8 mouse cellular contexts compared by ENCODE assay signal in the genomic region with DNA sequence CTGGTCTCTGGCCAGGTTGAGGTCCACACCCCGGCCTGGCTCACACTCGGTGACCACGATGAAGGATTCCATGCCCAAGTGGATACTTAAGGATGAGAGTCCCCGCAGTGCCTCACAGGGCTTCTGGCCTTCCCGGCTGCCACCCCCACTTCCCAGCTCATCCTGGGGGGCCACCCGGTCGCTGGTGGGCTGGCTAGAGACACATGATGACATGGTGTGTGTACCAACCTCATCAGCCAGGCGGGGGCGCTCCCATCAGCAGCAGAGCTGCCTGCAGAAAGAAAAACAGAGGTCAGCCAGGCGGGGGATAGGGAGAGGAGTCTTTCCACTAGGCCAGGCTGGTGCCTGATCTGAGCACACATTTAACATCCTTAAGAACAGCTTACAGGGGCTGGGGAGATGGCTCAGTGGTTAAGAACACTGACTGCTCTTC. TPM values are rescaled to one million over a fixed set of nuclear protein-coding genes. Genes with fewer than 3 reads are reported as not detected.
A peak's percentile ranks its signal among the peaks of the same experiment; 100 is the strongest.
DNase-seq lines count a peak whose midpoint lies in the region; ATAC-seq lines count a peak whose summit lies in the region.

No protein-coding gene starts in this region.

- H3K9me3 ChIP-seq in forebrain, embryonic 15.5 days: no peaks in the 10 kb centered on the region

- H3K9ac ChIP-seq in forebrain, embryonic 15.5 days (replicated peaks): no peak overlapping the region

- peaks cover 15% of the 10 kb centered on the region for H3K36me3 ChIP-seq in forebrain, embryonic 15.5 days

- no peak overlapping the region for H3K4me2 ChIP-seq in forebrain, embryonic 15.5 days (replicated peaks)

- H3K4me1 ChIP-seq in forebrain, embryonic 15.5 days: no peaks in the 10 kb centered on the region

- H3K4me3 ChIP-seq in forebrain, embryonic 15.5 days: no peak overlapping the region

- no peaks in the 10 kb centered on the region for H3K27me3 ChIP-seq in forebrain, embryonic 15.5 days

- DNase-seq in layer of hippocampus, postnatal 10 days (ENCODE audit: low spot score in 2 of 2): peak; percentile 56 to 63
- no peak for DNase-seq in layer of hippocampus, postnatal 36 days
- DNase-seq in ZHBTc4 (ENCODE audit: low read depth, low spot score): peak; percentile 82
- DNase-seq in cerebellum, postnatal 36 days: peak; percentile 70 to 81
- DNase-seq in liver: peak; percentile 56
- DNase-seq in testis, postnatal 10 days (ENCODE audit: low spot score): peak; percentile 90

- no peak for ATAC-seq in forebrain, embryonic 15.5 days (replicated peaks)
- no peak for ATAC-seq in erythroid progenitor cell, adult 5-6 weeks (replicated peaks; ENCODE audit: low FRiP score, poor library complexity, severe bottlenecking)

- 57% methylated on average over 10 of the region's 10 CpGs for WGBS in forebrain, embryonic 15.5 days

- no peak overlapping the region for H3K27ac ChIP-seq in forebrain, embryonic 15.5 days (replicated peaks)

RNA-seq across cellular contexts. Expression of a gene that starts 15.2 kb away (rescaled TPM):
- 100 to 1,000 TPM; 103 to 117 TPM for total RNA-seq in layer of hippocampus, postnatal 10 days (2021)
- 100 to 1,000 TPM; 108 to 109 TPM for total RNA-seq in layer of hippocampus, postnatal 36 days (2021)
- polyA plus RNA-seq in forebrain, embryonic 15.5 days (2015; fragmentation: Nextera tagmentation; extraction: Ambion mirVana): 62.1 and 62.9 TPM in 2 replicates
- total RNA-seq in erythroid progenitor cell, adult 5-6 weeks (2015; ENCODE audit: low replicate concordance): 23.9 and 25.2 TPM in 2 replicates
- total RNA-seq in erythroid progenitor cell, adult 5-6 weeks (2017; ENCODE audit: low replicate concordance): 27.9 and 38.0 TPM in 2 replicates

RNA-seq across cellular contexts. Expression of a gene that starts 56.7 kb away (rescaled TPM):
- total RNA-seq in layer of hippocampus, postnatal 10 days (2021): 10 to 100 TPM in 1 of 2 experiments, 1 to 10 TPM in 1; 8.8 to 10.5 TPM
- total RNA-seq in layer of hippocampus, postnatal 36 days (2021): 10 to 100 TPM; 12.9 to 13.1 TPM
- 8.8 and 9.4 TPM in 2 replicates for polyA plus RNA-seq in forebrain, embryonic 15.5 days (2015; fragmentation: Nextera tagmentation; extraction: Ambion mirVana)
- total RNA-seq in erythroid progenitor cell, adult 5-6 weeks (2015; ENCODE audit: low replicate concordance): 8.4 and 20.5 TPM in 2 replicates
- total RNA-seq in erythroid progenitor cell, adult 5-6 weeks (2017; ENCODE audit: low replicate concordance): 4.6 and 5.1 TPM in 2 replicates

RNA-seq across cellular contexts. Expression of a gene that starts 57.1 kb away (rescaled TPM):
- 100 to 1,000 TPM; 252 to 292 TPM for total RNA-seq in layer of hippocampus, postnatal 10 days (2021)
- total RNA-seq in layer of hippocampus, postnatal 36 days (2021): 100 to 1,000 TPM; 193 to 202 TPM
- 538 and 543 TPM in 2 replicates for polyA plus RNA-seq in forebrain, embryonic 15.5 days (2015; fragmentation: Nextera tagmentation; extraction: Ambion mirVana)
- 195 and 227 TPM in 2 replicates for total RNA-seq in erythroid progenitor cell, adult 5-6 weeks (2015; ENCODE audit: low replicate concordance)
- 271 and 364 TPM in 2 replicates for total RNA-seq in erythroid progenitor cell, adult 5-6 weeks (2017; ENCODE audit: low replicate concordance)

Comparison
In these comparisons a context has a peak if more than half of its experiments do, and no peak if none do; other contexts are left out.
1. DNase-seq: peak in layer of hippocampus, postnatal 10 days (2 of 2), ZHBTc4 (single experiment), cerebellum, postnatal 36 days (2 of 2), liver (single experiment) and testis, postnatal 10 days (single experiment); none in layer of hippocampus, postnatal 36 days (0 of 2).